Mouse (Mus musculus) v-Abl transformed pro-B cells (cell line): ENCODE results near the gene Naaa.

Experiments
- in situ Hi-C, 2 experiments: fragments of 400-800 bp; cut with MboI; formaldehyde crosslinking; loops; one replicate each; pipeline ENCODE4 v1.15.1; 2025; ENCODE audit not compliant: unreplicated experiment in 2 of 2

Gene Naaa

DNA sequence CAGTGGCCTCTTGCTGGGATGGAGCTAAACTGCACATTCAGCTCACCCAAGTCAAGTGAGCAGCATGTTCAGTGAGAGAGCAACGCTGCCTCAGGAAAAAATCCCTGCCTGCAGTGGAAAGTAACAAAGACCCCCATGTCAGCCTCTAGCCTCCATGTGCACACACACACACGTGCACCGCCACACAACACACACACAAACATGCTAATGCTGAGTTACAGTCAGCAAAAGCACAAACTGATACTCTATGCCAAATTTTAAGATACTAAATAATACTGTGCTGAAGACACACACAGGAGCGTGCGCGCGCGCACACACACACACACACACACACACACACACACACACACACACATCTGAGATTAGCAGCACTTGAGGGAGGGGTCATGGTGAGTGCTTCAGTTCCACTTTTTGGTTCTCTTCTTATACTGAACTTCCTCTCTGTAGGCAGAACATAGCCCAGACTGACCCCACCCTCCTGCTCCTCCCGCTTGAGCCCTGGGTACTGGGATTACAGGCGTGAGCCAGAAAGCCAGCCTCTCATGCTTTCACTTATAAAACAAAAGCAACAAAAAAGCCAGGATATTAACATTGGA, 1.1 kb upstream of the Naaa start:
- in situ Hi-C loops = loop anchor here in 1 of 2 experiments (25.0 kb wide), 1 partner anchor 317 kb away; the partner anchor contains the start of gene Rchy1

DNA sequence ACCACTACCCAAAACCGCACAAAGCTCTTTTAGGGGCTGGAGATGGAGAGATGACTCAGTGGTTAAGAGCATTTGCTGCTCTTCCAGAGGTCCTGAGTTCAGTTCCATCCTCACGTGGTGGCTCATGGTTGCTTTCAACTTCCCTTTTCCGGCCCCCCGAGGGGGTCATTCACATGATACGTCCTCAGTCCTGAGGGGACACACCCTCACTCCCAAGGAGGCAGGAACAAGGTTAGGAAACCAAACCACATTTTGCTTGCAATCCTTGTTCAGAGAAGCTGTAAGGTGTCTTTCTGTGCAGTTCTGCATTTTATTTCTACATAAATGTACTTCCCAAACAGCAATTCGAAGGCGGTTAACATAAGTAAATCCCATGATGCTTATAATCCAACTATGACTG, 7.5 kb downstream of the Naaa start:
- in situ Hi-C loops = no loop called here

DNA sequence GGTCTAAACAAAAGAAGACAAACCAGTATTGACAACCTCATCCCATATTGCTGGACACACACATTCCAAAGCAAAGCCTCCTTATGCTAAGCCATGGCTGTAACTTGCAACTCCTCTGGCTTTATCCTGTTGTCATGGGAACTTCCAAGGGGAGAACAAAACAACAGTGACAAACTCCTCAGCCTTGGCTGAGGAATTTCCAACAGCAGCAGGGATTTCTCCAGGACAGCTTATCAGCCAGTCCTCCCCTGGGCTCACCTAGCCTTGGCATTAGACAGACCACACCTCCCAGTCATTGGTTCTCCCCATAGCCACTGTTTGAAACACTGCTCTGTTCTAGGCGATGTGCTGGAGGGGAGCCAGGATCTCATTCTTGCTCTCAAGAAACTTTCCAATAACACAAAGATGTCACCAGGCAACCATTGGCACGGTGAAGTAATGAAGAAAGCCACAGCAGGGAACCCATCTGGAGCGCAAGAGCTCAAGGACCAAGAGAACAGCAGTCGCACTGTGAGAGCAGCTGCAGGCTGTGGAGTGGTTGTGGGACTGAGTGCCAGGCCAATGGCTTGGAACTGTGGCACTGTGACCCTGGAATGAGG, 14.1 kb downstream of the Naaa start:
- in situ Hi-C loops = no loop called here

DNA sequence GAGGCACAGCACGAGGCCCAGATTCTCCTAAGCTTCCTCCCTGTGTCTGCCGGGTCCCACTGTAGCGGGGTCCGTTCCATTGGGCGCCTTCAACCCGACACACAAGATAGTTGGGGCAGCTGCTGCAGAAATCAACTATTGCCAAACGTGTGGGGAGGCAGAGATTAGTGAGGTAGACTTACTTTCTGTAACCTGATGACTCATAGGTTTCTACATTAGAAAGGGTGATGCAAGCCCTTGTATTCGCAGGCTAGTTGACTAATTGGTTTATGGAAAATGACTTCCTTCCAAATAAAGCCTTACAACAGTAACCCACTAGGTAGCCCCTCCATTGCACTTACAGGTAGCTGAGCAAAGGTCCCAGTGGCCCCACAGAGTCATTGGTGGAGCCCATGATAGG, 15.3 kb downstream of the Naaa start:
- in situ Hi-C loops = no loop called here

DNA sequence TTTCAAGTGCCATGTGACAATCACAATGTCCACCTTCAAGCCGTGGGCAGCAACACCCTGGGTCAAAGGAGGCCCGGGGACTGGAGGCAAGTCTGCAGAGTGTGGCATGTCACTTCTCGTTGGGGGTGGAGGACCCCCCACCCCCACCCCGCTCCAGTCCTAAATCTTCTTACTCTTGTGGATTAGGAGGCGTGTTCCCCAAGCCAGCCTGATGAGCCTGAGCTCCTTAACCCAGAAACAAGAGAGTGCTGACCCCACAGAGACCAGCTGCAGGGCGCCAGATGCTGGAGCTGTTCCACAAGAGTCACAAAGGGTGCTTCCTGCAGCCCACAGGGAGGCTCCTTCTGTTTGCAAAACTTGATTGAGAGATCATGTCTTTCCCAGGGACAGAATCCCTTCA, 21.8 kb downstream of the Naaa start, which contains the start of gene Ppef2:
Ppef2 (minus strand) TSS at position 61 of the 400 bp plus-strand sequence.
- in situ Hi-C loops = no loop called here

DNA sequence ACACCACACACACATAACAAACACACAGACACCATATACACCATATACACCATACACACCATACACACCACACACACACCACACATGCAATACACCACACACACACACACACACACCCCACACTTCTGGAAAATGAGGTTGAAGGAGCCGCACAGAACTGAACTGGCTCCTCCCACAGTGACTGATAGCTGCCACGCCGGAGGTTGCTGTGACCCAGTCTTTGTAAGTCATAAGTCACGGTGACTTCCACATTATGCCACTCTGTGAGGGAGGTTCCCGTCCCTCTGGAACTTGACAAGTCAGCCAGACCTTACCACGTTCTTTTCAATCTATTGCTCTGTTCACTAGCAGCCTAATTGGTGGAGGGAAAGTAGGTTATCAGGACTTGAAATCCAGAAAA, 23.5 kb downstream of the Naaa start:
- in situ Hi-C loops = no loop called here

DNA sequence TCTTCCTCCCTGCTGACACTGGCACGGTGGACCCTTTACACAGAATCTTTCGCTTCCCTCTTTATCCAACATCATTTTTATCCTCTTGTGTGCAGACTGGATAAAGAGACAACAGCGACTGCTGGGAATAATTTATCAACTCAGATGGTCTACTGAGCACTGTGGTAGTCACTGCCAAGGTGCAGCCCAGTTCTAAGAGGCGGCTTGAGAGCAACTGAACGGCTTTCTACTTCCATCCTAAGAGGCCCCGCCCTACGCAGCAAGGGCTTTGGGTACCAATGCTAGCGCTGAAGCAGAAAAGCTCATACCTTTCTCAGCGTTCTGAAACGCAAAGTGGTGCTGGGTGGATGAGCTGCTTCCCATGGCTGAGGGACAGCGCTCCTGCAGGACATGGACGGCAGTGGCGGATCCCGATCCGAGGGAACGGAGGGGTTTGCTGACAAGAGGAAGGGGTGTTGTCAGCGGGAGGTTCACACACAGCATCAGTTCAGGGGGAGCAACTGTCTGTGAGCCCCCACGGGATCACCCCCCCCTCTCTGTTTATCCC, 25.1 kb downstream of the Naaa start:
- in situ Hi-C loops = no loop called here

DNA sequence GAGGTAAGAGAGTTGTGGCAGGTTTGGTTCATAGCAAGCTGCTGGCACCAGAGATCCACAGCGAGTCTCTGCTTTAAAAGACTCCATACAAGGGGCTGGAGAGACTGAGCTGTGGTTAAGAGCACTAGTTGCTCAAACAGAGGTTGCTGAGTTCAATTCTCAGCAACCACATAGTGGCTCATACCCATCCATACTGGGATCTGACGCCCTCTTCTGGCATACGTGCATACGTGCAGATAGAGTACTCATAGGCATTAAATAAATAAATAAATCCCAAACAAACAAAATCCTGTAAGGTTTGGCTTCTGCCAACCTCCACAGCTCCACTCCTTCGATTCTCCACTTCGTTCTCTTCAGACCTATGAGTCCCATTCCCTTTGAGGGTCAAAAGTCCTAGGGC, 25.9 kb downstream of the Naaa start:
- in situ Hi-C loops = no loop called here

DNA sequence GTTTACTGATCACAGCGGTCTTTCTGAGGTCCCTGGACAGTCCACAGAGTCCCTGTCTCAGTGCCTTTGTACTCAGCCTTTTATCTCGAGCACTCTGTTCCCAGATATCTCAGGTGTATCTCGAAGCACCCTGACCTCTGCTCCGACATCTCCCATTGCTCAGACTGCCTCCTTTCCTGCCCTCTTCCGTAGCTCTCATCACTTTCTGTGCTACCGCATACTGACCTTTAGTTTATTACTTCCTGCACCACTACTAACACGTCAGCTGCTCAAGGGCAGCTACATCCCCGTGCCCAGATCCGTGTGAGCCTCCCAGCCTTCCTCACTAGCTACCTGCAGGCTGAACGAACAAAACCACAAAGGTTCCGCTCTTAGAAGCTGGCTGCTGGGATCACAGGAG, 29.4 kb downstream of the Naaa start:
- in situ Hi-C loops = loop anchor here in 1 of 2 experiments (25.0 kb wide), 1 partner anchor 786 kb away; no protein-coding TSS in a partner anchor

DNA sequence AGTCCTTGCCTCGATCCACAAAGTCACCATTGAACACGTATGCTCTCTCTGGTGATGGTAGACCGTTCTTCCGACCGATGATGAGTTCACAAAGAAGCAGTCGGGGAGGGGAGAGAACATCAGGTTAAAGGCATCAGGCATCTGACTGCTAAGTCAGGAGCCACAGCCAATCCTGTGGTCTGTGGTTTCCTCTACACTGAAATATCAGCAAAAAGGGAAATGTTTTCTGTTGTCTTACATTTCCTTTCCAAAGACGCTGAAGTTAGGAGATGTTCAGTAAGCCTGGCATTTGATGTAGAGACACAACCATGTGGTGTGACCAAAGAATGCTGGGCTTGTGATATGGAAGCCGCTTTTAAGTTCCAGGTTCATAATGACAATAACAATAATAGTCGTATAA, 32.5 kb downstream of the Naaa start:
- in situ Hi-C loops = loop anchor here in 1 of 2 experiments (25.0 kb wide), 1 partner anchor 783 kb away; no protein-coding TSS in a partner anchor

DNA sequence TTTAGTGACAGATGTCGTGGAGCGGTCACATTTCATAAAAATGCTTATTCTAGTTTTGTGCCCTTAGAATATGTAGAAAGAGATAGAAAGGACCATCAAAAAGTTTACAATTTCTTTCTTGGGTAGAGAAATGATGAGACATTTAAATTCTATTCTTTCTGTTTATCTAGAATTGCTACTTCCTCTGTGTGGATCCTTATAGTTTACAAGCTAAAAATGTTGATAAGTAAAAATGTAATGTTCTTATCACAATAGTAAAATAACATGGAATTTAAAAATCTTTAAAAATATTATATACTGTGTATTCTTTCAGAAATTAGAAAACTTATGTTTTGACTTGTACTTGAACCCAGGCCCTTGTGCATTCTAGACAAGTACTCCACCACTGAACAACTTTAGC, 33.1 kb downstream of the Naaa start:
- in situ Hi-C loops = loop anchor here in 1 of 2 experiments (25.0 kb wide), 1 partner anchor 783 kb away; no protein-coding TSS in a partner anchor

DNA sequence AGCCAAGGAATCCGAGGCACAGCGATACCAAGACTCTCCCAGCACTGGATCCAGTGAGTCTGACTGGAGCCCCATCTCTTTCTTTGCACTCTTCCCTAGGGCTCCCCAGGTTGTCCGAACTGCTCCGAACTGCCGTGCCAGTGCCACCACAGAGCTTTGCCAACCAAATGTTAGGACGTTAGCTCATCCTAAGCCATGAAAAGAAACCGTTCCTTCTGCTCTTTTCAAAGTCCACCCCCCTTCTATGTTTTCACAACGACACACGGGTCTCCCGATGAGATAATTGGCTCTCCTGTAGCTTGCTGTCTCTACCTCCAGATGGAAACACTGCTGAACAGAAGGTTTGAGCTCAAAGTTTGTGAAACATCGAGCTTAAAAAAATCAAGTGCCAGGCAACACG, 37.2 kb downstream of the Naaa start:
- in situ Hi-C loops = loop anchor here in 1 of 2 experiments (25.0 kb wide), 1 partner anchor 778 kb away; no protein-coding TSS in a partner anchor

DNA sequence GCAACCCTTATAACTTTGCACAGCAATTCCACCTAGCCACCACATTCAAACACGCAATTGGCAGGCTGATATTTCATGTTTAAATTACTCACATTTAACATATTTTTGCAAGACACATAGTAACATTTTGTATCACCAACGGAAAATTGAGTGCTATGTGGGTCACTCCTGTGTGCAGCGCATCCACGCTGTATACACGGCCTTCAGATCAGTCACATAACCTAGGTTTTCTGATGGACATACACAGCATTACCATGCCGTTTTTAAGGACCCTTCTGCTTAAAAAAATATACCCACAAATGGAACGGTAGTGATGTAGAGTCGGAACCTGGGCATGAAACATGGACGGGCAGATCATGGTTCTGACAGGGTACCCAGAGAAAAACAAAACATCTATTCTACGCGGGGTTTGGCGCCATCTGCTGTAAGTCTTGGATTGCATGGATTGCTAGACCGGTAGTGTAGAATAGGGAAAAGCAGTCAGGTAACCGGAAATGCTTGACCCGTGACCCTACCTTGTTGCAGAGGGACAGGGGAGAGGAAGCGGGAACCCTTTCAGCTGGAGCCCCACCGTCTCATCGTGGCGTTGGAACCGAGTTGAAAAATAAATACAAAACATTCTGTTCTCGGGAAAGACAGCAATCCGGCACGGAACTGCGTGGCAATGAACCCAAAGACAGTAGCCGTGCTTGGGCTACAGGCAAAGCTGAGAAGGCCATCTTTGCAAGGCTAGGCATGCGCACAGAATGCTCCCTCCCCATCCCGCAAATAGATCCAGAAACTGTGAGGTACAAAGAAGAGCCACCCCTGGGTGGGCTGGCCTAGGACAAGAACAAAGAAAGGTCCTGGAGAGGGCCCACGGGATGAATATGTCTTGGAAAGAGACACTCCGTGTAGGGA, 38.4 kb downstream of the Naaa start:
- in situ Hi-C loops = loop anchor here in 1 of 2 experiments (10.0 to 25.0 kb wide), 2 partner anchors 777 to 1295 kb away; no protein-coding TSS in a partner anchor

DNA sequence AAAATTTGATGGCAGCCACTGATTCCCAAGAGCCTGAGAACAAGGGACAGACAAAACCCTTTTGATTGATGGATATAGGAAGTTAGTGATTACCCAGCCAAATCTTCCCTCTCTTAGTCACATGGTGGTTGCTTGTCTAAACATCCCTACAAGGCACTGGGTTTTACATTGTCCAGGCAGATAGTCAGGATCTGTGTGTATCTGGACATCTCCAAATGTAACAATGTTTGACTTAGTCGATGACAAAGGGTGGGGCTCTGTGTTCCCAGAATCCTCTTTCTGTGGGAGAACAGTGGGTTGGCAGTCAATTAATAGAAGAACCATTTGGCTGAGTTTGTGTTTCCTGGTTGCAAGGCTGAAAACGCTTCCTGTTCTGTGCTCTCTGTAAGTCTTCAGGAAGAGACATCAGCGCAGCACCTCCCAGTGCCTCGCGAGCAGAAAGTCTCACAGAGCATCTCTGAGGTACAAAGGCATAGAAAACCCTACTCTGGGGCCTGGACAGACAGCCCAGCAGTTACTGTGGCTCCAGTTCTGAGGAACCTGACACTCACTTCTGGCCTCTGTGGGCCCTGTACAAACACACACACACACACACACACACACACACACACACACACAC, 42.9 kb downstream of the Naaa start:
- in situ Hi-C loops = loop anchor here in 1 of 2 experiments (10.0 to 25.0 kb wide), 2 partner anchors 773 to 1290 kb away; no protein-coding TSS in a partner anchor

DNA sequence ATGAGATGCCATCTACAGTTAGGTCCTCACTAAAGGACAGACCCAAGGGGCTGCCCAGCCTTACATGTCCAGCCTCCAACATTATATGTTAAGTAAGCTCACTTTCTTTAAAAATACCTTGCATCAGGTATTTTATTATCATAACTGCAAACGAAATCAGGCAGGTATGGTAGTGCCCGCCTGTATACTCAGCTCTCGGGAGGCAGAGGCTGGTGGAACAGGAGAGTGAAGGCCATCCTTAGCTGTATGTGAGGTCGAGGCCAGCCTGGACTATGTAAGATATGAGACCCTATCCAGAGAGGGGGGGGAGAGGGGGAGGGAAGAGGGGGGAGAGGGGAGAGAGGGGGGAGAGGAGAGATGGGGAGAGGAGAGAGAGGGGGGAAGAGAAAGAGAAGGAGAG, 44.6 kb downstream of the Naaa start:
- in situ Hi-C loops = loop anchor here in 1 of 2 experiments (10.0 to 25.0 kb wide), 2 partner anchors 771 to 1289 kb away; no protein-coding TSS in a partner anchor

DNA sequence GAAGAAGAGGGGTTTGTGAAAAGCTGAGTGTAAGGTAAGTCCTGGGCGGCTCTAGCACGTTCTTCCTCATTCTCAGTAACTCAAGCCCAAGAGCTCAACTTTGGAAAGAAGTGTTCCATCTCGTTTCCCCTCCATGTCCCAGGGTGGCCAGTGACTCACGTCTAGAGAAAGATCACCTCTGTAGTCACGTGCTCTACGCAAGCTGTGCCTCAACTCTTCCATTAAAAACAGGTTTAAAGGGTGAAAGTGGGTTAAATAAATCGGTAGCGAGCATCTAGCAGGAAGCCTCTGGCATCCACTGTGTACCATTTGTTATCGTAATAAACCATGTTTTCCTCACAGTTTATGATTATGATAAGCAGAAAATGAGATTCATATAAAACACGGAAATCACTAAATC, 46.1 kb downstream of the Naaa start:
- in situ Hi-C loops = loop anchor here in 1 of 2 experiments (10.0 to 25.0 kb wide), 2 partner anchors 770 to 1287 kb away; no protein-coding TSS in a partner anchor

DNA sequence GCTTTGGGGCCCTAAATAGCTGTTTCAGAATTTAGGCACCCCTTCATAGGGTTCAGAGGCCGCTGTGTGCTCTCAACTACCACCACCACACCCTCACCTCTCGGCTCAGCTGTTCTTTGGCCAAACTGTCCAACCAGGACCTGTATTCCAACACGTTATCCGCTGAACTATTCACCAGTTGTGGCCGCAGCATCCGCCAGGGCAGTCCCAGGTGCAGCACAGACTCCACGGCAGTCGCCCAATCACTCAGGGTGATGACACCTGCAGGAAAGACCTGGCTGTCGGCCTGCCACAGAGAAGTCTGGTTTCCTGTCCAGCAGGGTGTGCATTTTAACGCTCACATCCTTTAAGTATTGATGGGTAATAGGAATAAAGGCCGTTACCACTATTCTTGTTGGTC, 47.7 kb downstream of the Naaa start:
- in situ Hi-C loops = loop anchor here in 1 of 2 experiments (10.0 to 25.0 kb wide), 2 partner anchors 768 to 1286 kb away; no protein-coding TSS in a partner anchor

DNA sequence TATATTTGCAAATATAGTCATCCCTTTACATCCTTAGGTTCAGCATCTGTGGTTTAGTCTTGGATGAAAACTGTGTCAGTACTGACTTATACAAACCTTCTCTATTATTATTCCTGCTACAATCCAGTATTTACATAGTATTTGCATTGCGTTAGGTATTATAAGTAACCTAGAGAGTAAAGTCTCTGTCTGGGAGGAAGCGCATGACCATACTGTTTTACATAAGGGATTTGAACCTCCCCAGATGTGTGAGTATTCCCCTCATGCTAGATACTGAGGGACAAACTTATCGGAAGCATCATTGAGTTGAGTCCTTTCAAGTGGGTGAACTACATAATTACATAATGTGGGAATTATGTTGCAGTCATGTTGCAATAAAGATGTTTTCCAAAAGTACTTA, 48.5 kb downstream of the Naaa start:
- in situ Hi-C loops = loop anchor here in 1 of 2 experiments (25.0 kb wide), 1 partner anchor 767 kb away; no protein-coding TSS in a partner anchor

DNA sequence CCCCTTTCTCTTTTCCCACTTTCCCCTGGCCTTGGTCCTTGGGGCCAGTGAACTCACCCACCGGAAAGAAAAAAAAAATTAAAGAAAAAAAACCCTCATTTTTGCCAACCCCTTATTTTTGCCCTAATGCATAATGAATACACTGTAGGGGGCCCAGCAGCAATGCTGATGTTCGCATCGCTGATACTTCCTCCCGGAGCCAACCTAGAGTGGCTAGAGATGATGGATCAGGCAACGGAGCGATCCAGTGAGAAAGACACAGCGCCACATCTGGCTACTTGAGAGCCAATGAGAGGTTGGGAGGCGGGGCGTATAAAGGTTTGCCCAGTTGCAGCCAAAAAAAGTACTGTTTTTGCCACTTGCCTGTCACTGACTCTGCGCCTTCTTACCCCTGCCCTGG, 49.2 kb downstream of the Naaa start:
- in situ Hi-C loops = loop anchor here in 1 of 2 experiments (25.0 kb wide), 1 partner anchor 766 kb away; no protein-coding TSS in a partner anchor

DNA sequence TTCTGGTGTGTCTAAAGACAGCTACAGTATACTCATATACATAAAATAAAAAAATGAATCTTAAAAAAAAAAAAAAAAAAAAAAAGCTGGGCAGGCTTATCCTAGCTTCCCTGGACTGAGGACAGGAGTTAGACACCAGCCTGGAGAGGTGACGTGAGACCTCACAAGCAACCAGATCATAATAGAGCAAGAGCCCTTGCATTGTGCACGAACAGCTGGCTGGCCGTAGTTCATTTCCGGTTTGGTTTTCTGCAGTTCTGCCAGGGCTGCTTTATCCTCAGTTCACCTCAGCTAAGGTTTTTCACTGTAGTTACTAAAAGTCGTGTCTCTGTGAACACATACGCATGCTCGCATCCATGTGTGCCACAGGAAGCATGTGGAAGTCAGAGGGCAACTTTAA, 50.2 kb downstream of the Naaa start:
- in situ Hi-C loops = loop anchor here in 1 of 2 experiments (25.0 kb wide), 1 partner anchor 765 kb away; no protein-coding TSS in a partner anchor
